Mouse (Mus musculus) lung, postnatal 0 days (tissue): ENCODE results near the gene Emc10. TPM values are rescaled to one million over a fixed set of nuclear protein-coding genes. Genes with fewer than 3 reads are reported as not detected.

Experiments
- ATAC-seq: fragments of 200-750 bp; cut with Nextera tagmentation; 2 replicates; pipeline ENCODE4 v1.8.0; 2017; ENCODE audit warnings: moderate library complexity
- DNase-seq: peaks from one replicate; pipeline ENCODE4 v3.0.0-alpha.2; 2016; ENCODE audit warnings: low spot score
- H3K27ac ChIP-seq: fragments of 300-500 bp; sonication (generic); 2 replicates; pipeline ENCODE4 v1.5.1; 2014; ENCODE audit warnings: antibody characterized with exemption, mild to moderate bottlenecking, low read length, mixed read lengths
- H3K27me3 ChIP-seq: fragments of 300-500 bp; sonication (generic); replicated peaks from 2 replicates; pipeline ENCODE4 v1.6.1; 2014; ENCODE audit warnings: low read length, mixed read lengths; ENCODE audit not compliant: insufficient read depth
- H3K36me3 ChIP-seq: fragments of 300-500 bp; sonication (generic); 2 replicates; pipeline ENCODE4 v1.6.1; 2014; ENCODE audit warnings: low read length, mixed read lengths; ENCODE audit not compliant: insufficient read depth
- H3K4me1 ChIP-seq: fragments of 300-500 bp; sonication (generic); 2 replicates; pipeline ENCODE4 v1.6.1; 2014; ENCODE audit warnings: antibody characterized with exemption, low read depth, low read length, mixed read lengths; ENCODE audit not compliant: insufficient read depth
- H3K4me2 ChIP-seq: fragments of 300-500 bp; sonication (generic); replicated peaks from 2 replicates; pipeline ENCODE4 v1.6.1; 2014; ENCODE audit warnings: low read depth, mild to moderate bottlenecking, low read length, moderate library complexity, mixed read lengths
- H3K4me3 ChIP-seq: fragments of 300-500 bp; sonication (generic); 2 replicates; pipeline ENCODE4 v1.5.1; 2014; ENCODE audit warnings: low read depth, low read length
- H3K9ac ChIP-seq: fragments of 300-500 bp; sonication (generic); replicated peaks from 2 replicates; pipeline ENCODE4 v1.6.1; 2014; ENCODE audit warnings: low read depth, mild to moderate bottlenecking
- H3K9me3 ChIP-seq: fragments of 300-500 bp; sonication (generic); 2 replicates; pipeline ENCODE4 v1.6.1; 2016; ENCODE audit warnings: low read length, mixed read lengths
- CTCF ChIP-seq: IDR thresholded peaks from 2 replicates; pipeline ENCODE4 v1.5.1; 2016; ENCODE audit warnings: antibody characterized with exemption, mild to moderate bottlenecking
- EP300 ChIP-seq: IDR thresholded peaks from 2 replicates; pipeline ENCODE4 v1.6.1; 2016; ENCODE audit warnings: antibody characterized with exemption, mild to moderate bottlenecking, control low read depth
- WGBS: fragments of 180-500 bp; shearing (Covaris S2); extraction: QIAGEN DNeasy Blood & Tissue Kit; methylation state at CpG from one replicate; pipeline ENCODE4 v1.1.7; 2014; 5-methylcytosine and 5-hydroxymethylcytosine counted together
- microRNA-seq: library from miRNA; unstranded; fragments of <30 nt; microRNA quantifications from one replicate; pipeline ENCODE4, GENCODE M21; 2016
- polyA plus RNA-seq: library from polyadenylated mRNA; unstranded; fragments of >200 nt; fragmentation: Nextera tagmentation; extraction: Ambion mirVana; gene quantifications from 2 replicates; pipeline ENCODE4 v1.2.1, GENCODE M21; 2015

Gene Emc10
- polyA plus RNA-seq, 1 experiment from 2014 or later, result 69.2 TPM

DNA sequence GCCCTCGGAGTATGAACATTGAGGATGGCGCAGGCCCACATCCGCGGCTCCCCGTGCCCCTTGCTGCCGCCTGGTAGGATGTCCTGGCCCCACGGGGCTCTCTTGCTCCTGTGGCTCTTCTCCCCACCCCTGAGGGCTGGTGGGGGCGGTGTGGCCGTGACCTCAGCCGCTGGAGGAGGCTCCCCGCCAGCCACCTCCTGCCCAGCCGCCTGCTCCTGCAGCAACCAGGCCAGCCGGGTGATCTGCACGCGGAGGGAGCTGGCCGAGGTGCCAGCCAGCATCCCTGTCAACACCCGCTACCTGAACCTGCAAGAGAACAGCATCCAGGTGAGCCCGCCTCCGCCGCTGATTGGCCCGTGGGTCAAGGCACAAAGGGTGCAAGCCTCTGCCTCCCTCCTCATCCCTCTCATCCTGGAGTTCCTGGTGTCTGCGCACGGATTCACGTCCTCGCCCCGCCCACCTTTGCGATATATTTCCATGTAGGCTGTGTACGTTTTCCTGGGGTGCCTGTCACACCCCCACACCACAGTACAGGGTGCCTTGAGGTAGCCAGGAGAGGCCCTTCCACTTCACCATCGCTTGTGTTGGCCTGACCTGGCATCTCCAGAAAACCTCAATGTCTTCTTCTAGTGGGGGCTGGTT lies 51.3 kb downstream of the Emc10 start:
- H3K9ac ChIP-seq, result no peak overlapping the region
- 18% methylated on average over 25 of the region's 29 CpGs for WGBS
- H3K4me2 ChIP-seq, result no peak overlapping the region
- no peaks in the 10 kb centered on the region for H3K36me3 ChIP-seq
- peaks cover 44% of the 10 kb centered on the region for H3K27me3 ChIP-seq
- no peak for TF ChIP-seq CTCF
- TF ChIP-seq EP300, result no peak
- no peaks in the 10 kb centered on the region for H3K9me3 ChIP-seq
- ATAC-seq (no peak), DNase-seq (no peak)
- no peak overlapping the region for H3K27ac ChIP-seq
- no peak overlapping the region for H3K4me3 ChIP-seq
- no peaks in the 10 kb centered on the region for H3K4me1 ChIP-seq

DNA sequence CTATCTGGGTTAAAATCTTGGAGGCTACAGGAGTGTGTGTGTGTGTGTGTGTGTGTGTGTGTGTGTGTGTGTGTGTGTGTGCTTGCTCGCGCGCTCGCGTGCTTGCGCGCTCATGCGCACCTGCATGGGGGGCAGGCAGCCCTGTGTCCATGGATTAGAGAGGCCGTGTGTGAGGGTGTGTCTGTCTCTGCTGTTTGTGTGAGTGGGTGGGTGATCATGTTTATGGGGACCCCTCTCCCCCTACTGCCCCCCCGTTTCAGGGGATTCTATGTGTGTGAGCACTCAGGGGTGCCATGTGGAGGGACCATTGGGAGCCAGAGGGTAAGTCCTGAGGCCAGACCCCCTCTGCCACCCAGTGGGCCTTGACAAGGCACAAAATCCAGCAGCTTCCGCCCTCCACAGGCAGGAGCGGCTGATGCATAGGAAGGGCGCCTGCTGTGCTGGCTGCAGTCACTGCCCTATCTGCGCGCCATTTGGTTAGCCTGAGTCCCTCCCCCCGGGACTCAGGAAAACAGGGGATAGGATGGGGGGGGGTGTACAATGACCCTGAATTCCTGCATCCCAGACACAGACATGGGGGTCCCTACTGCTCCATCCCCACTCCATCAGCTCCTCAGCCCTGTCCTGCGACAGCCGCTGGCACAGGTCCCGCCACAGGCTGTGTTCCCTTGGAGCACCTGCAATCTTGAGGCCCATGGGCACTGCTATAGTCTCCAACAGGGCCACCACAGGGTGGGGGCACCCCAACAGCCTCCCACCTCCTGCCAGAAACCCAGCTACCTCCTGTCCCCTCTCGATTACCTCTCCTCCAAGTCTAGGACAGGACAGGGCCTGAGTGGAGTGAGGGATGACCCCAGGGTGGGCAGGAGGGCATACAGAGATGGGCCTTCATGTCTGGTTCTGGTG lies 52.8 kb downstream of the Emc10 start:
- Histone ChIP-seq H3K36me3 (no peaks in the 10 kb centered on the region), H3K4me1 (no peaks in the 10 kb centered on the region), H3K4me2 (peak overlapping the region; percentile 41), H3K27ac (no peak overlapping the region), H3K4me3 (no peak overlapping the region; the same call in 1 of the 2 replicates), H3K9ac (no peak overlapping the region), H3K9me3 (no peaks in the 10 kb centered on the region), H3K27me3 (peaks cover 49% of the 10 kb centered on the region)
- ATAC-seq, result no peak
- TF ChIP-seq EP300, result no peak
- TF ChIP-seq CTCF, result peak; percentile 31
- 11% methylated on average over 18 of the region's 20 CpGs for WGBS
- DNase-seq, result no peak

DNA sequence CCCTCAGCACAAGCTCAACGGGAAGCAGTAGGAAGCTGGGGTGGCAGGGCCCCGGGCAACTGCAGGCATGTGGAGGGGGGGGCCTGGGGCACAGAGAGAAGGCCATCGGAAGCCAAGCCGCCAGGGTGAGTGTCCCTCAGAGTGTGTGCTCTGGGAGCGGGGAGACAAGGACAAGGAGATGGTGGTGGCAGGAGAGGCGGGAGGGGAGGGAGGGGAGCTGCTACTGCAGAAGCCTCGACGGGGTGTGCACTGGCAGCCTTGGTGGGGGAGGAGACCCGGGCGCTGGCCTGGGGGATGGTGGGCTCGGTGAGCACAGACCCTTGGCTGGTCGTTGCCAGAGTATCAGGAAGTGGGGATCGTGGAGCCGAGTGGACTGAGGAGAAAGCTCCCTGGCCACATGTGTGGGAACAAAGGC lies 53.9 kb downstream of the Emc10 start:
- Histone ChIP-seq H3K4me1 (no peaks in the 10 kb centered on the region), H3K36me3 (no peaks in the 10 kb centered on the region), H3K27ac (no peak overlapping the region), H3K4me3 (peak overlapping the region; percentile 21), H3K9ac (peak overlapping the region; percentile 12; the same call in 1 of the 2 replicates), H3K4me2 (peak overlapping the region; percentile 41), H3K27me3 (peaks cover 49% of the 10 kb centered on the region), H3K9me3 (no peaks in the 10 kb centered on the region)
- WGBS, result 1% methylated on average over 12 of the region's 14 CpGs
- no peak for TF ChIP-seq CTCF
- no peak for TF ChIP-seq EP300
- ATAC-seq (peak; percentile 31), DNase-seq (no peak)

DNA sequence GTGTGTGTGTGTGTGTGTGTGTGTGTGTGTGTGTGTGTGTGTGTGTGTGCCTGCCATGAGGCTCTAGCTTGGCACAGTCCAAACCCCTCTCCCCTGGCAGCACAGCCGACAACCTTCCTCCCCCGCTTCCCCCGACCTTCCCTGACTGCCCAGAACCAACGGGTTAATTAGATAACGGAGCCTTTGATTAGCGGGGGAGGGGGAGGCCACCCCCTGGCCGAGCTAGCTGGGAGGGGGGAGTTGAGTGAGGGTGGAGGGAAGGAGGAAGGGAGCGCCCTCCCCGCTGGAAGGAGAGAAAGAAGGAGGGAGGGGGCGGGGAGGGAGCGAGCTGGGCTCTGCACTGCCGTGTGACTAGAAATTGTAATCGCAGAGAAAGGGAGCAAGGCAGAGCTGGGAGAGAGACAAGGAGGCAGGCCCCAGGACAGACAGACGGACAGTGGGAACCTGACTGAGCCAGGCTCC lies 54.6 kb downstream of the Emc10 start:
- Histone ChIP-seq H3K4me3 (0 out of 2 replicates have a peak overlapping the region, but pooled peaks have one; percentile 21), H3K27ac (no peak overlapping the region), H3K9me3 (no peaks in the 10 kb centered on the region), H3K27me3 (peaks cover 49% of the 10 kb centered on the region), H3K4me1 (no peaks in the 10 kb centered on the region), H3K9ac (0 out of 2 replicates have a peak overlapping the region, but pooled peaks have one; percentile 12), H3K4me2 (peak overlapping the region; percentile 41), H3K36me3 (no peaks in the 10 kb centered on the region)
- WGBS, result under 1% methylated on average over 13 of the region's 14 CpGs
- ATAC-seq (peak; percentile 37; the same call in 1 of the 2 replicates), DNase-seq (peak; percentile 23)
- no peak for TF ChIP-seq EP300
- no peak for TF ChIP-seq CTCF

DNA sequence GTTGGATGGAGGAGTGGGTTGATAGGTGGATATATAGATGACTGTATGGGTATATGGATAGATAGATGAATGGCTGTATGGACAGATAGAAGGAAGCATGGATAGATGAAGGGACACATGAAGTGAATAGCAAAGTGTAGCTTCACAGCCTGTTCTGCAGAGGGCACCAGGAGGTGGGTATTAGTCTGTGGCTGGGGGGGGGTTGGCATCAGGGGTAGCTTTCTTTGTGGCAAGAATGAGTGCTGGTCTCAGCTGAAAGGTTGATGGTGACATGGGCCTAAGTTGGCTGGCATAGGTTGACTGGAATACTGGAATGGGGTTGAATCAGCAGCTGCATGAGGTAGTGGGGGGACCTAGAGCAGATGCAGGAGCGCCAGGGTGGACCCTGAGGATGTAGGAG lies 55.1 kb downstream of the Emc10 start:
- Histone ChIP-seq H3K9ac (no peak overlapping the region), H3K9me3 (no peaks in the 10 kb centered on the region), H3K4me1 (no peaks in the 10 kb centered on the region), H3K36me3 (no peaks in the 10 kb centered on the region), H3K27me3 (peaks cover 47% of the 10 kb centered on the region), H3K4me2 (no peak overlapping the region), H3K27ac (no peak overlapping the region), H3K4me3 (no peak overlapping the region)
- TF ChIP-seq CTCF (no peak), EP300 (no peak)
- WGBS, result no CpG with 5 or more reads among the region's 1 CpGs
- DNase-seq (no peak), ATAC-seq (no peak)

DNA sequence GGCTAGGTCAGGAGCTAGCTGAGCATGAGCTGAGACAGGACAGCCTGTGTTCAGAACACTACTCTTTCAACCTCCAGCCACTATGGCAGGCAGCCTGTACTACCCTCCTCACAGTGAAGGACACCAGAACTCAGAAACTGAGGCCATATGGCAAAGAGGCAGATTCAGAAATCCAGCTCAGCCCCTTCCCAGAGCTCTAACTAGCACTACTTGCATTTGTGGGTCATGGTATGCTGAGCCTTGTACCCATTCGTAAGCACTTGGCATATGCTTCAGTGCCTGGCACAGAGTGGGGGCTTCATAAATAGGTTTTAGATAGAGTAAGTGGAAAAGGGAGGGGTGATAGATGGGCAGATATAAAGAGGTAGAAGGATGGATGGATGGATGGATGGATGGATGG lies 55.9 kb downstream of the Emc10 start:
- no peak for ATAC-seq
- Histone ChIP-seq H3K4me3 (no peak overlapping the region), H3K36me3 (no peaks in the 10 kb centered on the region), H3K27ac (no peak overlapping the region), H3K9me3 (no peaks in the 10 kb centered on the region), H3K27me3 (peaks cover 46% of the 10 kb centered on the region), H3K4me1 (no peaks in the 10 kb centered on the region), H3K9ac (no peak overlapping the region), H3K4me2 (no peak overlapping the region)
- TF ChIP-seq CTCF (no peak), EP300 (no peak)
- 82% methylated on average over 1 of the region's 1 CpGs for WGBS
- DNase-seq, result no peak

Small RNAs within 50 kb of the gene (microRNA-seq; reads per million reads assigned to microRNA genes)
- gene Mir7052, result 0.98 reads per million
- gene Mir7053, result not detected

Other genes starting within 250 kb of the Emc10 start
- 0.77 and 1.0 TPM in 2 replicates for gene 1700028J19Rik, start 249.8 kb downstream of the Emc10 start, polyA plus RNA-seq
- gene 2410002F23Rik, start 249.8 kb downstream of the Emc10 start, polyA plus RNA-seq, result 45.2 and 51.3 TPM in 2 replicates
- gene Acp4, start 239.2 kb downstream of the Emc10 start, polyA plus RNA-seq, result not detected in 2 replicates
- not detected in 2 replicates for gene Gm15517, start 235.1 kb downstream of the Emc10 start, polyA plus RNA-seq
- 2.1 and 2.5 TPM in 2 replicates for gene Clec11a, start 189.6 kb downstream of the Emc10 start, polyA plus RNA-seq
- 0.23 and 0.27 TPM in 2 replicates for gene Shank1, start 186.3 kb downstream of the Emc10 start, polyA plus RNA-seq
- 0.85 and 1.4 TPM in 2 replicates for gene Syt3, start 112.4 kb downstream of the Emc10 start, polyA plus RNA-seq
- gene 1700008O03Rik, start 110.7 kb downstream of the Emc10 start, polyA plus RNA-seq, result 0.87 and 1.2 TPM in 2 replicates
- 0.51 and 0.76 TPM in 2 replicates for gene Lrrc4b, start 67.5 kb downstream of the Emc10 start, polyA plus RNA-seq
- not detected in 2 replicates for gene Aspdh, start 31.1 kb downstream of the Emc10 start, polyA plus RNA-seq
- 93.7 and 110 TPM in 2 replicates for gene Josd2, start 28.5 kb downstream of the Emc10 start, polyA plus RNA-seq
- gene Fam71e1, start 52 bp upstream of the Emc10 start, polyA plus RNA-seq, result 11.4 and 12.0 TPM in 2 replicates
- gene Mybpc2, start 28.1 kb upstream of the Emc10 start, polyA plus RNA-seq, result 0.37 and 0.46 TPM in 2 replicates
- gene Spib, start 35.5 kb upstream of the Emc10 start, polyA plus RNA-seq, result 0.72 and 1.2 TPM in 2 replicates
- 13.5 and 17.5 TPM in 2 replicates for gene Pold1, start 52.3 kb upstream of the Emc10 start, polyA plus RNA-seq
- 74.8 and 84.3 TPM in 2 replicates for gene Nr1h2, start 57.4 kb upstream of the Emc10 start, polyA plus RNA-seq
- gene Napsa, start 75.9 kb upstream of the Emc10 start, polyA plus RNA-seq, result 824 and 832 TPM in 2 replicates
- gene Kcnc3, start 94.1 kb upstream of the Emc10 start, polyA plus RNA-seq, result 3.8 TPM in 2 replicates
- 202 and 215 TPM in 2 replicates for gene Myh14, start 174.3 kb upstream of the Emc10 start, polyA plus RNA-seq
- not detected in 2 replicates for gene Izumo2, start 212.2 kb upstream of the Emc10 start, polyA plus RNA-seq